Mouse (Mus musculus) kidney, embryonic 14.5 days (tissue): ENCODE measurements around the gene Tcf25. TPM values are rescaled to one million over a fixed set of nuclear protein-coding genes. Genes with fewer than 3 reads are reported as not detected.
"Not testable (repeated sequence)": the region's sequence is repeated elsewhere in the genome, so short reads cannot be mapped to it uniquely, and the experiment has no call there.

Experiments
- ATAC-seq: fragments of 200-750 bp; cut with Nextera tagmentation; 2 replicates; pipeline ENCODE4 v1.8.0; 2017; ENCODE audit warnings: moderate number of reproducible peaks, mild to moderate bottlenecking, moderate TSS enrichment, moderate library complexity; ENCODE audit not compliant: low FRiP score, low TSS enrichment
- H3K27ac ChIP-seq: fragments of 300-500 bp; sonication (generic); 2 replicates; pipeline ENCODE4 v1.5.1; 2014; ENCODE audit warnings: low read depth, mild to moderate bottlenecking, low read length, moderate library complexity, mixed read lengths
- H3K27me3 ChIP-seq: fragments of 300-500 bp; sonication (generic); 2 replicates; pipeline ENCODE4 v1.6.1; 2014; ENCODE audit warnings: mild to moderate bottlenecking, low read length; ENCODE audit not compliant: control insufficient read depth, insufficient read depth
- H3K36me3 ChIP-seq: fragments of 300-500 bp; sonication (generic); 2 replicates; pipeline ENCODE4 v1.6.1; 2014; ENCODE audit warnings: low read length, mixed read lengths; ENCODE audit not compliant: control insufficient read depth, insufficient read depth
- H3K4me1 ChIP-seq: fragments of 300-500 bp; sonication (generic); 2 replicates; pipeline ENCODE4 v1.6.1; 2014; ENCODE audit warnings: low read length, mixed read lengths; ENCODE audit not compliant: control insufficient read depth, insufficient read depth
- H3K4me2 ChIP-seq: fragments of 300-500 bp; sonication (generic); replicated peaks from 2 replicates; pipeline ENCODE4 v1.6.1; 2014; ENCODE audit warnings: low read depth, mild to moderate bottlenecking, low read length
- H3K4me3 ChIP-seq: fragments of 300-500 bp; sonication (generic); 2 replicates; pipeline ENCODE4 v1.5.1; 2014; ENCODE audit warnings: mild to moderate bottlenecking, low read length
- H3K9ac ChIP-seq: fragments of 300-500 bp; sonication (generic); 2 replicates; pipeline ENCODE4 v1.6.1; 2014; ENCODE audit warnings: low read depth, mild to moderate bottlenecking, low read length, moderate library complexity
- H3K9me3 ChIP-seq: fragments of 300-500 bp; sonication (generic); 2 replicates; pipeline ENCODE4 v1.6.1; 2016; ENCODE audit warnings: low read length; ENCODE audit not compliant: control insufficient read depth
- WGBS: fragments of 180-500 bp; shearing (Covaris S2); extraction: QIAGEN DNeasy Blood & Tissue Kit; methylation state at CpG from one replicate; pipeline ENCODE4 v1.1.7; 2014; 5-methylcytosine and 5-hydroxymethylcytosine counted together
- polyA plus RNA-seq: library from polyadenylated mRNA; unstranded; fragments of >200 nt; fragmentation: Nextera tagmentation; extraction: Ambion mirVana; gene quantifications from 2 replicates; pipeline ENCODE4 v1.2.1, GENCODE M21; 2014

The Tcf25 gene
- polyA plus RNA-seq, 1 experiment from 2014 or later: 157 TPM

DNA sequence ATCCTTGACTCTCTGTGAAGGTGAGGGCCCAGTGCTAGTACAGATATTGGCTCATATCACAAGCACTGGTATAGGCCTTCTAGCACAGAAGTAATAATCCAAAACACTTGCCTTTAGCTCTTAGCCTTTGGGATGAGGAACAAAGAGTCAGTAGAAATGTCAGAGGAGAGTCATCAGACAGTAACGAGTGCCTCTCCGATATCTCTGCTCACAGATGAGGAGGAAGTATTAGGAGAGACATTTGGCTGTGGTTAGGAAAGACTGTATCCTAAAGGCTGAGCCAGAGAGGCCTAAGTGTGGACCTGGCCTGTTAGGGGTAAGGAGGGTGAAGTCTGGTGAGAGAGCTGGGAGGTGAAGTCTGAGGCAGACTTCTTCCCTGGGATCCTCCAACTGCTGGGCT, 68.2 kb downstream of the Tcf25 start:
- no peak overlapping the region for H3K4me2 ChIP-seq
- ATAC-seq: no peak
- no peaks in the 10 kb centered on the region for H3K9me3 ChIP-seq
- no peak overlapping the region for H3K27ac ChIP-seq
- 0 out of 2 replicates have a peak, but pooled peaks cover 5% of the 10 kb centered on the region for H3K4me1 ChIP-seq
- WGBS: 89% methylated on average over 2 of the region's 2 CpGs
- no peaks in the 10 kb centered on the region for H3K27me3 ChIP-seq
- H3K4me3 ChIP-seq: no peak overlapping the region
- H3K9ac ChIP-seq: no peak overlapping the region
- H3K36me3 ChIP-seq: no peaks in the 10 kb centered on the region

DNA sequence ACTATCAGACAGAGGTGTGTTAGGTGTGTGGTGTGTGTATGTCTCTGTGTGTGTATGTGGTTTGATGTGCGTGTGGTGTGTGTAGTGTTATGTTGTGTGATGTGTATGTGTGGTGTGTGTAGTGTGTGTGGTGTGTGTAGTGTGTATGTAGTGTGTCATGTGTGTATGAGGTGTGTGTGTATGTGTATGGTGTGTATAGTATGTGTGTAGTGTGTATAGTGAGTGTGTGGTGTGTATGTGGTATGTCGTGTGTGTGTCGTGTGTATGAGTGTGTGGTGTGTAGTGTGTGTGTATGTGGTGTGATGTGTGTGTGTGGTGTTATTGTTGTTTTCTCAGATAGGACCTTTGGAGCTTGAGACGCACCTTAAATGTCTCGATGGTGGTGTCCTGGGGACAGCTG, 68.8 kb downstream of the Tcf25 start:
- Histone ChIP-seq H3K4me3 (no peak overlapping the region), H3K9ac (no peak overlapping the region)

DNA sequence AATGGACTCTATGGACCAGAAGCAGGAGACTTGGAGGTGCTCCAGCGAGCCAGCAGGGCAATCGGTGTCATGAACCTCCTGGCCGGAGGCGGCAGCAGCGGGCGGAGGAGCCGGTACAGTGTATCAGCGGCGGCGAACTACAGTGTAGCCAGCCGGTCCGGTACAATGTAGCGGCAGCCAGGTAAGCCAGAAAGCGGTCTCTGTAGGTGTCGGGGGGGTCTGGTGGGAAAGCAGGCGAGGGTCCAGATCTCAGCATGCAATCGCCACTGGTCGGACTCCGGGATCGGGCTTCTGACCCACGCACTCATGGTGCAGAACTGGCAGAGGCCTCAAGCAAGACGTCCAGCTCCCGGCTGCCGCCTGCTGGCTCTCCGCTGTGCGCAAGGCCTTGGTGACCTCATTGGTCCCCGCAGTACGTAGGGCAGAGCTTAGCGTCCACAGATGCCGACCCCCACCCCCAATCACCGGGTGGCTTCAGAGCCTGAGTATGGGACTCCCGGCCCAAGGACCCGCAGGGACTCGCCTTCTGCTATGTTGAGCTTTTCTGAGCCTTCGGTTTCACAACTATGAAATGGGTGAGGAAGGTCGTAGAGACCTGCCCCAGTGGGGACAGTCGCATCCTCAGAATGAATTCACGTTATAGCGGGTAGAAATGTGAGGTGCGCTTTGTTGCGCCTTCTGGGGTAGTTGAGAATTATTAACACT, 69.5 kb downstream of the Tcf25 start:
- Histone ChIP-seq H3K4me2 (peak overlapping the region; percentile 61), H3K4me3 (peak overlapping the region; percentile 64), H3K9ac (peak overlapping the region; percentile 78), H3K36me3 (no peaks in the 10 kb centered on the region), H3K4me1 (0 out of 2 replicates have a peak, but pooled peaks cover 5% of the 10 kb centered on the region), H3K9me3 (no peaks in the 10 kb centered on the region), H3K27me3 (no peaks in the 10 kb centered on the region), H3K27ac (peak overlapping the region; percentile 44; the same call in 1 of the 2 replicates)
- peak; percentile 93 for ATAC-seq
- WGBS: 2% methylated on average over 41 of the region's 41 CpGs

More for the DNA sequence above, 68.8 kb downstream of the Tcf25 start:
- Histone ChIP-seq H3K27ac (no peak overlapping the region), H3K4me1 (0 out of 2 replicates have a peak, but pooled peaks cover 5% of the 10 kb centered on the region), H3K36me3 (no peaks in the 10 kb centered on the region), H3K4me2 (0 out of 2 replicates have a peak overlapping the region, but pooled peaks have one; percentile 61), H3K27me3 (no peaks in the 10 kb centered on the region), H3K9me3 (no peaks in the 10 kb centered on the region)
- ATAC-seq: no peak
- WGBS: 86% methylated on average over 5 of the region's 5 CpGs

DNA sequence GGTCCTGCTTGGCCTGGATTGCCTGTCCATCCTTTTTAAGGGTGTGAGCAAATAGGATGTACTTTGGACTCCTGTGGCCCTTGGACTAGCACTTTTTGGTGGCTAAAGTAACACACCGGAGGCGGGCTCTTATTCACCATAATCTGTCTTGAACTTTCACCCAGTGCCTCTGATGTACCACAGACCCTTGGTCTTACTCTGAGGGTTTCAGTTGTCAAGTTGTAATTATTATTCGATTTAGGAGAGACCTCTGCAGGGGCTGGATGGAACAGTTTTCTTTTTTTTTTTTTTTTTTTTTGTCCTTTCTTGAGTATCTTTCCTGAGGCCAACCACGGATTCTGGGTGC, 70.0 kb downstream of the Tcf25 start:
- 0 out of 2 replicates have a peak, but pooled peaks have one; percentile 25 for ATAC-seq
- no peak overlapping the region for H3K27ac ChIP-seq

DNA sequence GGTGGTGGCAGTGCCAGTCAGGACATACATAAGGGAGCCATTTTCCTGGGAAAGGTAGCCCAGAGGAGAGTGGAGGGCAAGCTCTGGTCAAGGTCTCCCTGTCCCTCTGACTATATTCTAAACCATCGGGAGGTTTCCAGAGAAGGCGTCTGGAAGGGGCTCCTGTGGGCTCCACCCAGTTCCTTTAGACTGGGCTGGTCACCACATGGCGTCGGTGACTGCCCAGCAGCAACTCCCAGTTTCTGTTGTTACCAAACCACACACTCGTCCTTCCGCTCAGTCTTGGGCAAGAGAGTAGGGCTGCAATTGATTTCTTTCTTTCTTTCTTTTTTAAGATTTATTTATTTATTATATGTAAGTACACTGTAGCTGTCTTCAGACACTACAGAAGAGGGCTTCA, 70.6 kb downstream of the Tcf25 start:
- H3K27me3 ChIP-seq: no peaks in the 10 kb centered on the region
- ATAC-seq: no peak
- no peak overlapping the region for H3K4me3 ChIP-seq
- no peak overlapping the region for H3K9ac ChIP-seq
- no peaks in the 10 kb centered on the region for H3K36me3 ChIP-seq
- H3K4me1 ChIP-seq: 0 out of 2 replicates have a peak, but pooled peaks cover 5% of the 10 kb centered on the region
- no peak overlapping the region for H3K27ac ChIP-seq
- WGBS: 89% methylated on average over 6 of the region's 6 CpGs
- H3K4me2 ChIP-seq: no peak overlapping the region
- H3K9me3 ChIP-seq: no peaks in the 10 kb centered on the region

More for the DNA sequence above, 70.0 kb downstream of the Tcf25 start:
- Histone ChIP-seq H3K4me3 (peak overlapping the region; percentile 64), H3K27me3 (no peaks in the 10 kb centered on the region), H3K4me2 (peak overlapping the region; percentile 61), H3K9ac (peak overlapping the region; percentile 78), H3K9me3 (no peaks in the 10 kb centered on the region), H3K36me3 (no peaks in the 10 kb centered on the region), H3K4me1 (0 out of 2 replicates have a peak, but pooled peaks cover 5% of the 10 kb centered on the region)
- WGBS: 31% methylated on average over 4 of the region's 4 CpGs

DNA sequence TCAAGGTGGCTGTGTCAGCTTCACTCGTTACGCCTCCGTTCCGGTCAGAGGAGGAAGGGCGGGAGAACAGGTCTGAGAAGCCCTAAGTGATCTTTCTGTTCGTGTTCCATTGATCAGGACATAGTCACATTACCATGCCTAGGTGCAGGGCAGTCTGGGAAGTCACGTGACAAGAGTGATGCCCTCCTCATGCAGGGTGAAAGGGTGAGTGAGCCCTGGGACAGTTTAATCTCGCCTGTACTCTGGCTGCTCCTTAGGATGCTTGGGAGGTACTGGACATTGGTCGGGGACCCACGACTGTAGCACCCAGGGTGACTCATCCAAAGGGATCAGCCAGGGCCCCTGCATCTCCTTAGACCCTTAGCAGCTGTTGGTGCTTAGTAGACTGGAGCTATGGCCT, 72.4 kb downstream of the Tcf25 start:
- Histone ChIP-seq H3K4me3 (no peak overlapping the region), H3K9me3 (no peaks in the 10 kb centered on the region), H3K27me3 (no peaks in the 10 kb centered on the region), H3K4me1 (0 out of 2 replicates have a peak, but pooled peaks cover 5% of the 10 kb centered on the region), H3K9ac (no peak overlapping the region), H3K27ac (no peak overlapping the region), H3K4me2 (no peak overlapping the region), H3K36me3 (peaks cover 1% of the 10 kb centered on the region; the same call in 1 of the 2 replicates)
- 87% methylated on average over 10 of the region's 10 CpGs for WGBS
- ATAC-seq: no peak

DNA sequence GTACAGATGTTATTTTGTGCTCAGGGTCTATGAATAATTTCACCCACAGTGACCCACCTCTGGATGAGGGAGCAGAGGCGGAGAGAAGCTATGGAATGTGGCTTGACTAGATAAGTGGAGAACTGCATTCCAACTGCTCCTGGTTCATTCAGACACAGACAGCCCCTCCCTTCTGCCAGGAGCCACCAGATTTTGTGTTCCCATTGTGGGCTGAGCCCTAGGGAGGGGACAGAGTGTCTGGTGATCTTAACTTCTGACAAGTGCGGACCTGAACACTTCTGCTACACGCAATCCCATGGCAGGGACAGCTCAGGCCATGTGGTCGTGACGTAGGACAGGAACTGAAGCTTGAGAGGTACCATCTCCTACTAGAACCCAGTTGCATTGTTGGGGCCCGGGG, 73.2 kb downstream of the Tcf25 start:
- no peak overlapping the region for H3K4me3 ChIP-seq
- ATAC-seq: no peak
- no peak overlapping the region for H3K27ac ChIP-seq
- WGBS: 95% methylated on average over 6 of the region's 6 CpGs
- no peak overlapping the region for H3K4me2 ChIP-seq
- H3K36me3 ChIP-seq: peaks cover 6% of the 10 kb centered on the region; the same call in 1 of the 2 replicates
- no peaks in the 10 kb centered on the region for H3K9me3 ChIP-seq
- H3K27me3 ChIP-seq: no peaks in the 10 kb centered on the region
- H3K9ac ChIP-seq: no peak overlapping the region
- H3K4me1 ChIP-seq: 0 out of 2 replicates have a peak, but pooled peaks cover 5% of the 10 kb centered on the region

DNA sequence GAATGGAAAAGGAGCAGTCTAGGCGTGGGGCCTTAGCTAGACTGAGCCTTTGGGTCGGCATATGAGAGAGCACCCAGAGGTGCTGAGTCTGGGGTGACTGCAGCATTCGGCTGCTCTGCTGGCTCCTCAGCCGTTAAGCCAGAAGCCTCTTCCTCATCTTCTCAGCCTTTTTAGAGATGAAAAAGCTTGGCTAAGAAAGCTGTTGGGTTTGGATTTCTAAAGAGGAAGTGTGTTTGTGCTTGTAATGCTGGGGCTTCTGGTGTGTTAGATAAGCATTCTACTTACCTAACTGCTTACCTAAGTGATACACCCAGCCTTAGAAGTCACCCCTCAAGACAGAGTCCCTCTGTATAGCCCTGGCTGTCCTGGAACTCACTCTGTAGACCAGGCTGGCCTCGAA, 77.2 kb downstream of the Tcf25 start:
- Histone ChIP-seq H3K9me3 (no peaks in the 10 kb centered on the region), H3K36me3 (peaks cover 30% of the 10 kb centered on the region), H3K27ac (no peak overlapping the region), H3K4me2 (no peak overlapping the region), H3K9ac (no peak overlapping the region), H3K27me3 (no peaks in the 10 kb centered on the region), H3K4me3 (no peak overlapping the region), H3K4me1 (no peaks in the 10 kb centered on the region)
- no peak for ATAC-seq
- 91% methylated on average over 5 of the region's 5 CpGs for WGBS

DNA sequence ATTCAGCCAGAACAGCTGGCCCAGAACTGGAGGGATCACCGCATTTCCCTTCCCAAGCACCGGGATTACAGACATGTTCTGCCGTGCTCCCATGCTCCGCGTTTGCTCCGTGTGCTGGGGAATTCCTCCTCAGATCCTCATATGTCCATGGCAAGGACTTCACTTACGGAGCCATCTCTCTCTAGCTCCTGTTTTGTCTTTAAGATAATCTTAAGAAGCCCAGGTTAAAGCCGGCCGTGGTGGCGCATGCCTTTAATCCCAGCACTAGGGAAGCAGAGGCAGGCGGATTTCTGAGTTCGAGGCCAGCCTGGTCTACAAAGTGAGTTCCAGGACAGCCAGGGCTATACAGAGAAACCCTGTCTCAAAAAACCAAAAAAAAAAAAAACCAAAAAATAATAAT, 78.2 kb downstream of the Tcf25 start:
- not testable (repeated sequence) for H3K9me3 ChIP-seq, ATAC-seq, H3K4me1 ChIP-seq, H3K4me3 ChIP-seq, H3K27ac ChIP-seq, H3K9ac ChIP-seq, H3K4me2 ChIP-seq, H3K27me3 ChIP-seq
- peaks cover 34% of the 10 kb centered on the region for H3K36me3 ChIP-seq
- 95% methylated on average over 12 of the region's 12 CpGs for WGBS
